Mouse (Mus musculus) kidney, postnatal 14 days (tissue): ENCODE measurements around the gene Pilrb2.
A peak's percentile ranks its signal among the peaks of the same experiment; 100 is the strongest.
"Not testable (repeated sequence)": the region's sequence is repeated elsewhere in the genome, so short reads cannot be mapped to it uniquely, and the experiment has no call there.

ENCODE experiments used
- DNase-seq: peaks from one replicate; pipeline ENCODE4 v3.0.0; 2022; ENCODE audit warnings: mixed read lengths

The Pilrb2 gene

DNA sequence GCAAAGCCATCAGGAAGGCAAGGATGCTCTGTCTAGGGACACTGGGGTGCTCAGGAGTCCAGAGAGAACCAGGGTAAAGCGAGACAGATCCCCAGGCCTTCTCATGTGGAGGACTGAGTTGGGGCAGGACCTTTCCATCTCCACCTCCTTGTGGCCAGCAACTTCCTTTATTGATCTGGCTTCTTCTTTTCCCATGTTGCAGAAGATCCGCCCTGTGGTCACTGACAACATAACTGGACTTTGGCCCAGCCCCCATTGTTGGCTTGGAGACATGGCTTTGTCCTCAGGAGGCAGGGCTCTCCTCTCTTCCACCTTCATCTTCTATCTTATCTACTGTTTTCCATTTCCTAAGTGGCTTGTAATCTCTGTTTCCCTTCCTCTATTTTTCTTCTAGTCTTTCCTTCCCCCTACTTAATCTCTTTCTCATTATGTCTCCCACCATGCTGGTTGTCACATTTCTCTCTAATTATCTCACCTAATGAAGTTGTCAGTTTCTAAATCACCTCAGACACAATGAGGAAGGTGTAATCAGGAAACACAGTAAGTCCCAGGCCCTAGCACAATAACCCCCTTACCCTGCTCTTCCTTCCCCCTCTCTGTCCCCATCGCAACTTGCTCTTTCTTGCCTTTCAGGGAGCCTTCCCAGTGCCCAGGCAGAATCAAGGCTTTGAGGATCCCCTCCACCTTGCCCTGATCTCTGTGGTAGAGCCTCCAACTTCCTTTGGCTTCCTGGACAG, at the start of gene Pilrb2:
Pilrb2 (minus strand) TSS at position 172 of the 737 bp plus-strand sequence.
- DNase-seq, result not testable (repeated sequence)

DNA sequence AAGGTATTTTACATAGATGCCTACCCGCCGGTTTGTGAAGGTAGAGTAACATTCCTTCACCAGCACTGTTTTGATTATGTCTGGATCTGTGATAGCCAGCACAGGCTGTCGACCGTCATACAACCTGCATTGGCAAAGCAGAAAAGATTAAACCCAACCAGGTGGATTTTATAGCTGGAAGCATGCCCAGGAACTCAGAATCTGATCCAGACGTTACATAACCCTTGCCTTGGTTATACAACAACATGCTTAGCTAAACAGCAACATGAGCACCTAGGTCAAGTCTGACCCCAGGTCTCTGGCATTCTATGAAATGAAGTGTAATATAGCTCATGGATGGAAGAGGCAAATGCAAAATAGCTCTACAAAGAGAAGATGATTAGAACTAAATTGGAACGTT, 43.9 kb upstream of the Pilrb2 start:
- DNase-seq, result peak; percentile 75

DNA sequence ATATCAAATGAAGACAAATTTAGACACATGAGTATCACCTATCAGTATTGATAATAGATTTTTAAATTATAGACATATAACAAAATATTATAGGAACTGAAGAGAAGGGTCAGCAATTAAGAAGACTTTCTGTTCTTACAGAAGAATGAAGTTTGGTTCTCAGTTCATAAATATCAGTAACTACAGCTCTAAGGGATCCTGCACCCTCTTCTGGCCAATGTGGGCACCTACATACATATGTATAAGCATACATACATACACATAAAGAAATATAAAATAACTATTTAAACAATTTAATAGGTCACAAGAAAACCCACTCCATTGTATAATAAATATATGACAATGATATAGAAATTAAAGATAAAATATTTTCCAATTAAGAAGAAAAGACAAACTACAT, 42.9 kb upstream of the Pilrb2 start:
- no peak for DNase-seq

DNA sequence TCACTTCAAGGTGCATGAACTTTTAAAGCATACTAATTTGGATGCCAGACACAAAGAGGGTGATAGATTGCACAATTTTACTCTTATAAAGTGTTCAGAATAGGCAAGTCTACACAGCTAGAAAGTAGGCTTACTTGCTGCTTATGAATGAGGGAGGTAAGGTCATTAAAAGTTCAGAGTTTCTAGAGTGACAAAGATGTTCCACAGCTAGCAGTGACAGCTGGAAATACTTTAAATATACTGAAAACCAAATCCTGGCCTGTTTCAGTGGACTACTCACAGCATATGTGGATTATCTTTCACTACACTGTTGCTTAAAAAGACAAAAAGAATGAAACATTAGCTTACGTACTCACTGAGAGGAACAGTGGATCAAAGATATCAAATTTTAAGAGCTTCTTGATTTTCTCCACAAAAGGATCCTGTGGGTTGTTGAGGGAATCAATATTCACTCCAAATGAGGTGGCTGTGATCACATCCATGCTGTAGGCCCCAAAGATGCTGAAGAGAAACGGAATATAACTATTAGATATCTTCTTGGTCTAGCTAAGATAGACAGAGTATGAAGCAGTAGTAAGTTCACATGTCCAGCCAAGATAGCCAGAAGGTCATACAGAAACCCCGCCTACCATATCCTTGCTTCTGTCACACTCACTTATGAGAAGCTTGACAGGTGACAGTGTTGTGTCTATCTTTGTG, 38.1 kb upstream of the Pilrb2 start:
- DNase-seq, result no peak

DNA sequence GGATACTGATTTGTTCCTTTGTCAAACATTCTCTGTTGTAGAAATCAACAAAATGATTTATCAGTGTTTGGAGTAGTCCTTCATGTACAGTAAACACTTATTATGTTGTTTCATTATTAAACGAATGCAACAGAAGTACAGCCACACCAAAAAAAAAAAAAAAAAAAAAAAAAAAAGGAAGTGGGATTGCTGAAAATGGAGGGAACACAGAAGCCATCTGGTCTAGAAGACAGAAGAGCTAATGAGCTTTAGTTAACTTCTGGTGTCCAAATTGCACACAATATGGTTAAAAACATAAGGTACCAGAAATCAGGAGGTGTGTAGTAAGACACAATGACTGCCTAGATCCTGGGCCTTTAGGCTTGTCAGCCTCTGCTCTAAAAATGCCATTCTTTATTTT, 26.2 kb upstream of the Pilrb2 start:
- no peak for DNase-seq

DNA sequence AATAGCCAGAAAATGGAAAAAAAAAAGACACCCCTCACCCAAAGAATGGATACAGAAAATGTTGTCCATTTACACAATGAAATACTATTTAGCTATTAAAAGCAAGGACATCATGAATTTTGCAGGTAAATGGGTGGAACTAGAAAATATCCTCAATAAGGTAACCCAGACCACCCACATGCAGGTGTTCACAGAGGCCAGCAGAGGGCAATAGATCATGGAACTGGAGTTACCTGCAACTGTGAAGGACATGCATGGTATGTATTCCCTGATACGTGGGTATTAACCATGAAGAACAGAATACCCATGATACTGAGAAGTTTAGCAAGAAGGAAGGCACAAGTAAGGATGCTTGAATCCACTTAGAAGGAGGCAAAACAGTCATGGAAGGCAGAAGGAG, 21.3 kb upstream of the Pilrb2 start:
- DNase-seq, result no peak

DNA sequence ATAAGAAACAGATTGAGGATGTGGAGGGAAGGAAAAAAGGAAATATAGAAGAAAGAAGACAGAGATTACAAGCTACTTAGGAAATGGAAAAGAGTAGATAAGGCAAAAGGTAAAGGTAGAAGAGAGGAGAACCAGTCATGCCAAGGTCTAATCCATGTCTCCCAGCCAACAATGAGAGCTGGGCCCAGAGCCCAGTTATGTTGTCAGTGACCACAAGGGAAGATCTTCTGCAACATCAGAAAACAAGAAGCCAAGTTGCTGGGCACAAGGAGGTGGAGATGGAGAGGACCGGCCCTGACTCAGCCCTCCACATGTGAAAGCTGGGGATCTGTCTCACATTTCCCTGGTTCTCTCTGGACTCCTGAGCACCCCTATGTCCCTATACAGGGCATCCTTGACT, 16.1 kb upstream of the Pilrb2 start:
- no peak for DNase-seq

DNA sequence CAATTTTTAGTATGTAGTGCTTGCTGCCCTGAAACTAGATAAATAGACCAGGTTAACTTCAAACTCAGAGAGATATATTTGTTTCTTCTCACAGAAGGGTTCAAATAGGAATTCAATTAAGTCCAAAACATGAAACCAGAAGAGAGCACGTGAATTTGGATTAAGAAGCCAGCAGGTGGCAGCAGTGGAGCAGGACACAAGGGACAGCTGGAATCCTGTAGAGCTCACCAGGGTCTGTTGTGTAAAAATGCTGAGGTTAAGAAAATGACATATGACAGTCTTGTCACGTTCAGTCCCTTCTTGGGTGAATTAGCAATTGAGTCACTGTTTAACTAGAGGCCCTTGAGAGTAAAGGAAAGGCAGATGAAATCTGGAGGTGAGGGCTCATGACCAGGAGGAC, 14.3 kb upstream of the Pilrb2 start:
- DNase-seq, result peak; percentile 77

DNA sequence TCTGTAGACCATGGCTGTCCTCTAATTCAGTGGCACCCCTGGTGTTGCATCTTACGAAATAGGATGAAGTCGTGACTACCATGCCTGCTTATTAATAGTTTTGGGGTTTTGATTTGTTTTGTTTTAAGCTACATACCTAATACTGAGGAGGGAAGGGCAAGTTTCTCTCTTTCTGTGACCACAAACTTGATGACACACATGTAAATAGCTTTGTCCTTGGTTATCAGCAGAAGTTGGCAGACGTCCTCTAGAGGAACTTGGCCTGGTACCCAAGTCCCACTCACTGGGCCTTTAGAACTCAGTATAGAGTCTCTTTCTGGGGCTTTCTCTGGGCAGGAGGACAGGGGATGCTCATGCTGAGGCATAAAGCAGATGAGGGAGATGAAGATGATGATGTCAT, 11.7 kb upstream of the Pilrb2 start:
- DNase-seq, result no peak

DNA sequence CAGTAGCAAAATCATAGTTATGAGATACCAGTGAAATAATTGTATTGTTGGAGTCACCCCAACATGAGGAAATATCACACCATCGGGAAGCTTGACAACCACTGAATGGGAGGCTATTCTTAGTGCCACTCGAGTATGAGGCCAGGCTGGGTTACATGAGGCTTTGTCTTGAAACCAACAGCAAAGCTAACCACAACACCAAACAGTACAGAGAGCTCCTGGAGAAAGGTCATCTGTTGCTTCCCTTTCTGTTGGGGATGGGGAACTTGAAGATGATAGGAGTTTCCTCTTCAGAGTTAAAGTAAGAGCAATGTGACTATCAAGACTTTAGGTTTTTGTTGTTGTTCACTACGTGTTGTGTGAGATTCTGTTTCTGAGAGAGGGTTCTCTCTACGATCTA, 11.3 kb upstream of the Pilrb2 start:
- no peak for DNase-seq

DNA sequence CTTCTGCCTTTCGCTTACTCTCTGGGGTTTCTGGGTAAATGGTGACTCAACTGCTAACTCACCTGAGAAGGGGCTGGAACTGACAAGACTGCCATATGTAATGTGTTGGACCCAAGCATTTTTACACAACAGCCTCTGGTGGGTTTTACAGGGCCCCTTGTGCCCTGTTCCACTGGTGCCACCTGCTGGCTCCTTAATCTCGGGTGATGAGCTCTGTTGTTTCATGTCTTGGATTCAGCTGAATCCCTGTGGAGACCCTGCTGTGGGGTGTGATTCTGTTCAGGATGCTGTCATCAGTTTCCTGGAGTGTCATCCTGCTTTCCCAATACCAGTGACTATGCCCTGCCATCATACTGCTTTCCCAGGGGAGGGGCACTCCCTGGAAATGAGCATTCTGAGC, 6.2 kb upstream of the Pilrb2 start:
- peak; percentile 44 for DNase-seq

DNA sequence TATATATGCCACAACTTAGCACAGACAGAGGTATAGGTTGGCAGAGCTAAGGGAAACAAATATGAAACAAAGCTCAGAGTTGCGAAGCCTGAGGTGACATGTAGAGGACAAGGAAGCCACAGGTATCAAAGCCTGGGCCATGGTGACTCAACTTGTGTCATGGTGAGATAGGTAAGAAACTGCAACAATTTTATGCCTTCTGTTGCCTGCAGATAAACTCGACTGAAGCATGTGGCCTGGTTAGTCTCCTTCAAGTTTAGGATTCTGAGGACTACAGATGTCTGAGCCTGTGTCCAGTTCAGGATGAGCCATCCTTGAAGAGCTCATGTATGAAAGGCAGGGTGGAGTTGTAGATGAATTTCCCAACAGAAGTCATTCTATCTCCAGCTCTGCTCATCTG, 3.4 kb upstream of the Pilrb2 start:
- DNase-seq, result no peak

DNA sequence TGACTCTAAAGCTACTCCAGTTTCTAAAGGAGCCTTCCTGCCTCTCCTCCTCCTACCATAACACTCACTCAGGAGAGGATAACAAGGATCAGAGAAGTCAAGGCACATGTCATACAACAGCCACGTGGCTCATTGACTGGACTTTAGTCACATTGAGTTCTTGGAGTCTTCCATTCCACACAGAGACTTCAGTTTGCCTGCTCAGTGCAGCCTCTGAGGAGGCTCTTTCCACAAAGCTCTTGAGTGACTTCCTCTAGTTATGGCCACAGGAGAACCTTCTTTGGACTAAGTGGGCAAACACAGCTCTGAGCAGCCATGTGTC, 727 bp upstream of the Pilrb2 start:
- not testable (repeated sequence) for DNase-seq

DNA sequence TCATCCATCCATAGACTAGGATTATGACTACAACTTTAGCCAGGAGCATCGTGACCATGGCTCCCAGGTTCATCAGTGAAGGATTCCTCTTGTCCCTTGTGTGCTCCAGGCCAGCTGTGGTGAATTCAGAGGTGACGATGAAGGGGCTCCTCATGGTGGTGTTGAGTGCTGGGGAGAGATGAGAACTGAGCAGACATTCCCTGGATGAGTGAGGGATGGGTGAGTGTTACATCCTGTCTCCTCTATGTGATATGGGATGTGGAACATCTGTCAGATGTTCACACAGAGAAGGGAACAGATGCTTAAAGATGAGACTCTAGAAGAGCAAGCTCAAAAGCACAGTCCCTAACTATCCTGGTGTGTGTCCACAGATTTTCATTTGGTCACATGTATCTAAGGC, 3.0 kb downstream of the Pilrb2 start:
- DNase-seq, result not testable (repeated sequence)

DNA sequence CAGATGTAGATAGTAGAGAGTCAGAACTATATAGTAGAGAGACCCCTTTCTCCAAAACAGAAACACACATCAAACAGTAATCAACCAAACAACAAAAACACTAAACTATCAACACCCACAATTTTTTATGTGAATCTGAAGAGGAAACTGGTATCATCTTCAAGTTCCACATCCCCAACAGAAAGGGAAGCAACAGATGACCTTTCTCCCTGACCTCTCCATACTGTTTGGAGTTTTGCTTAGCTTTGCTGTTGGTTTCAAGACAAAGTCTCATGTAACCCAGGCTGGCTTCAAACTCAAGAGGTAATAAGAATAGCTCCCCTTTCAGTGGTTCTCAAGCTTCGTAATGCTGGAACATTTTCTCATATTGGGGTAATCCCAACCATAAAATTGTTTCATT, 7.6 kb downstream of the Pilrb2 start:
- DNase-seq, result not testable (repeated sequence)

DNA sequence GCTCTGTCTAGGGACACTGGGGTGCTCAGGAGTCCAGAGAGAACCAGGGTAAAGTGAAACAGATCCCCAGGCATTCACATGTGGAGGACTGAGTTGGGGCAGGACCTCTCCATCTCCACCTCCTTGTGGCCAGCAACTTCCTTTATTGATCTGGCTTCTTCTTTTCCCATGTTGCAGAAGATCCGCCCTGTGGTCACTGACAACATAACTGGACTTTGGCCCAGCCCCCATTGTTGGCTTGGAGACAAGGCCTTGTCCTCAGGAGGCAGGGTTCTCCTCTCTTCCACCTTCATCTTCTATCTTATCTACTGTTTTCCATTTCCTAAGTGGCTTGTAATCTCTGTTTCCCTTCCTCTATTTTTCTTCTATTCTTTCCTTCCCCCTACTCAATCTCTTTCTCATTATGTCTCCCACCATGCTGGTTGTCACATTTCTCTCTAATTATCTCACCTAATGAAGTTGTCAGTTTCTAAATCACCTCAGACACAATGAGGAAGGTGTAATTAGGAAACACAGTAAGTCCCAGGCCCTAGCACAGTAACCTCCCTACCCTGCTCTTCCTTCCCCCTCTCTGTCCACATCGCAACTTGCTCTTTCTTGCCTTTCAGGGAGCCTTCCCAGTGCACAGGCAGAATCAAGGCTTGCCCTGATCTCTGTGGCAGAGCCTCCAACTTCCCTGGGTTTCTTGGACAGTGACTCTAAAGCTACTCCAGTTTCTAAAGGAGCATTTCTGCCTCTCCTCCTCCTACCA, 13.5 kb downstream of the Pilrb2 start, which contains the start of gene Pilrb1:
Pilrb1 (minus strand) TSS at position 147 of the 751 bp plus-strand sequence.
- not testable (repeated sequence) for DNase-seq

DNA sequence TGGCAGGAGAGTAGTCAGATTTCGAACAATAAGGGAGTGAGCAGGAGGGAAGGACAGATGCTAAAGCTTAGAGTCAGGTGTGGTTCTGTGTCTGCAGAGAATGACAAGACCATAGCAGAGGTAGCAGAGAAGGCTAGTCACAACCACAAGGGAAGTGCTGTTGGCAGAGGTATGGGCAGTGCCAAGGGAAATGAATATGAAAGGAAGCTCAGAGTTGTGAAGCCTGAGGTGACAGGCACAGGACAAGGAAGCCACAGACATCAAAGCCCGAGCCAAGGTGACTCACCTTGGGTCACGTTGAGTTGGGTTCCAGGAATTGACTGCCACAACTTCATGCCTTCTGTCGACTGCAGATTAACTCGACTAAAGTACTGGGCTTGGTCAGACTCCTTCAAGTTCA, 14.7 kb downstream of the Pilrb2 start:
- DNase-seq, result not testable (repeated sequence)

DNA sequence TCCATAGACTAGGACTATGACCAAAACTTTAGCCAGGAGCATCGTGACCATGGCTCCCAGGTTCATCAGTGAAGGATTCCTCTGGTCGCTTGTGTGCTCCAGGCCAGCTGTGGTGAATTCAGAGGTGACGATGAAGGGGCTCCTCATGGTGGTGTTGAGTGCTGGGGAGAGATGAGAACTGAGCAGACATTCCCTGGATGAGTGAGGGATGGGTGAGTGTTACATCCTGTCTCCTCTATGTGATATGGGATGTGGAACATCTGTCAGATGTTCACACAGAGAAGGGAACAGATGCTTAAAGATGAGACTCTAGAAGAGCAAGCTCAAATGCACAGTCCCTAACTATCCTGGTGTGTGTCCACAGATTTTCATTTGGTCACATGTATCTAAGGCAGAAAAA, 16.7 kb downstream of the Pilrb2 start:
- not testable (repeated sequence) for DNase-seq

DNA sequence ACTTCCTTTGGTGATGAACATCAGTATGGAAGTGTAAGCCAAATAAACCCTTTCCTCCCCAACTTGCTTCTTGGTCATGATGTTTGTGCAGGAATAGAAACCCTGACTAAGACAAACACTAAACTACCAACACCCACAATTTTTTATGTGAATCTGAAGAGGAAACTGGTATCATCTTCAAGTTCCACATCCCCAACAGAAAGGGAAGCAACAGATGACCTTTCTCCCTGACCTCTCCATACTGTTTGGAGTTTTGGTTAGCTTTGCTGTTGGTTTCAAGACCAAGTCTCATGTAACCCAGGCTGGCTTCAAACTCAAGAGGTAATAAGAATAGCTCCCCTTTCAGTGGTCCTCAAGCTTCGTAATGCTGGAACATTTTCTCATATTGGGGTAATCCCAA, 21.3 kb downstream of the Pilrb2 start:
- not testable (repeated sequence) for DNase-seq

DNA sequence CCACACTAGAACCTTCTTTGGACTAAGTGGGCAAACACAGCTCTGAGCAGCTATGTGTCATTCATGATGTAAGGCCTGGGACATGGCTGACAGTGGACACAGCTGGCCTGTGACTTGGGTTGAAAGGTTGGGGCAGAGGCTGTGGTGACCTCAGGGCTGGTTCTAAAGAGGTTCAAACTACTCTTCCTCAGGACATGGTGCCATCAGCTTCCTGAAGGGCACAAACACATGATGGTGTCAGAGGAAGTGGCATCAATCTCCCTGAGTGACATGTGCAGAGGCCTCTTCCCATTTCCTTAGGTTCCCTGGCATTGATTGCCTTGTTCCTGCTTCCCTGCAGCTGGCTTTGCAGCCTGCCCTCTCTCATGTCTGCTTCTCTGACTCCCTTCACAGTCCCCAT, 34.5 kb downstream of the Pilrb2 start:
- not testable (repeated sequence) for DNase-seq

DNA sequence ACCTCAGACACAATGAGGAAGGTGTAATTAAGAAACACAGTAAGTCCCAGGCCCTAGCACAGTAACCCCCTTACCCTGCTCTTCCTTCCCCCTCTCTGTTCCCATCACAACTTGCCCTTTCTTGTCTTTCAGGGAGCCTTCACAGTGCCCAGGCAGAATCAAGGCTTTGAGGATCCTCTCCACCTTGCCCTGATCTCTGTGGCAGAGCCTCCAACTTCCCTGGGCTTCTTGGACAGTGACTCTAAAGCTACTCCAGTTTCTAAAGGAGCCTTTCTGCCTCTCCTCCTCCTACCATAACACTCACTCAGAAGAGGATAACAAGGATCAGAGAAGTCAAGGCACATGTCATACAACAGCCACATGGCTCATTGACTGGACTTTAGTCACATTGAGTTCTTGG, 35.0 kb downstream of the Pilrb2 start:
- no peak for DNase-seq

DNA sequence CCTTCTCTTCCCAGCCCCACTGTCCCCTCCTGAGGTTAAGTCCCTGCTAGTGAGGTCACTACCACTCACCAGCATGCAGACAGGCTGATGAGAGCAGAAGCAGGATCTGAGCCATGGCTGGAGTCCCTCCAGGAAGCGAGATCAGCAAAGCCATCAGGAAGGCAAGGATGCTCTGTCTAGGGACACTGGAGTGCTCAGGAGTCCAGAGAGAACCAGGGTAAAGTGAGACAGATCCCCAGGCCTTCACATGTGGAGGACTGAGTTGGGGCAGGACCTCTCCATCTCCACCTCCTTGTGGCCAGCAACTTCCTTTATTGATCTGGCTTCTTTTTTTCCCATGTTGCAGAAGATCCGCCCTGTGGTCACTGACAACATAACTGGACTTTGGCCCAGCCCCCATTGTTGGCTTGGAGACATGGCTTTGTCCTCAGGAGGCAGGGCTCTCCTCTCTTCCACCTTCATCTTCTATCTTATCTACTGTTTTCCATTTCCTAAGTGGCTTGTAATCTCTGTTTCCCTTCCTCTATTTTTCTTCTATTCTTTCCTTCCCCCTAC, 35.6 kb downstream of the Pilrb2 start, which contains the start of gene Pilra:
Pilra (minus strand) TSS at position 316 of the 555 bp plus-strand sequence.
- not testable (repeated sequence) for DNase-seq

DNA sequence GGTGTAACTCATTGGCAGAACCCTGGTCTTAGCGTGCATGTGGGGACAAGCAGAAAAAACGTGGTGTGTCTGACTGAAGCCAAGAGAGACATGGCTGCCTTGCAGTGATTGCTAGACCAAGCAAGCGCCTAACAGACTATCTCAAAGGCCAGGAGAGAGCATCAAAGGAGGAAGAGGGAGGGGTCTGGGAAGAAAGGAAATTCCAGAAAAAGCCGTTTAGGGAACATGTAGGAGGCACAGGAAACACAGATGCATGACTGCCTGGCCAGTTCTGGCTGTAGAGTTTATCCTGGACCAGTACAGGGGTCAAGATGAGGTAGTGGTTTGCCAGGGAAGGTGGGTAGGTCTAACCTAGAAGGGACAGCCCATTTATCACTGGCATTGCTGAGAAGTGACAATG, 38.1 kb downstream of the Pilrb2 start:
- DNase-seq, result peak; percentile 17
